Mouse (Mus musculus): Measurements from ENCODE around the gene Gm20425. TPM values are rescaled to one million over a fixed set of nuclear protein-coding genes. Genes with fewer than 3 reads are reported as not detected.

The Gm20425 gene
- total and polyA plus RNA-seq, 3 experiments, result not detected

DNA sequence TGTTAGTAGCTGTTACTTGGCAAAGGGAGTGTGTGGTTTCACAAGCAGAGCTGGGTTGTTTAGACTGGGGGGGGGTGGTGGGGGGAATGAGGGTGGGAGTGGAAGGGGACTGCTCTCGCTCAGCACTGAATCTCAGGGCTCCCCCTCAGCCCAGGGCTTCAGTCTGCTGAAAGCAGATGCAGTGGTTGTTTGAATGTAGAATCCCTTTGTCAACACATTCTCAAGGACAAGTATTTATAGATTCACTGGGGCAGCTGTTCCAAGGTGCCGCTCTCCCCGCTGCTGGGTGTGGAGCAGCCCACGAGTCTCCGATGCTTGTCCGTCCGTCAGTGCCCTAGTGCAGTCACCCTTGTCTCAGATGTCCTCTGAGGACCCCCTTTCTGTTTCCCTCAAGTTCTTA lies 88.8 kb downstream of the Gm20425 start:
- dilution Hi-C loops (cut with MboI; ENCODE audit: extremely low pct_ligation_motif_present, extremely low pct_unique_long_range_greater_than_20kb, low sequenced_read_pairs), result no loop called here
- no peak overlapping the region for H3K4me2 ChIP-seq (ENCODE audit: insufficient read depth, low read depth, poor library complexity, severe bottlenecking)
- no peaks in the 10 kb centered on the region for H3K79me2 ChIP-seq (replicated peaks; ENCODE audit: control insufficient read depth, extremely low read depth, insufficient read depth, poor library complexity, severe bottlenecking)

DNA sequence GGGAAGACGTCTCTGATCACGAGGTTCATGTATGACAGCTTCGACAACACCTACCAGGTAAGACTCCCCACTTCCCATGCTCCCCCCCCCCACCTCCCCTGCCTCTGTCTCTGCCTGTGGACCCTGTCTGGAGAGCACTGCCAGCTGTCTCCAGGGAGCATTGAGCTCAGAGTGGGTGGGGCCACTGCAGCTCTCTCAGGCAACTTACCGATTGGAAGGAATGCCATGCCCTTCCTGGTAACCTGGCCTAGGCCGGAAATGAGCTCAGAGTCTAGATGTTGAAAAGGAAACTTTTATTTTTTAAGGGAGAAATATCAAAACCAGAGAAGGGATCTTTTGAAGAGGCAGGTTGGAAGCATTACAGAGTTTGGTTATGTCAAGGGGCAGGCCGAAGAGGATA lies 89.7 kb downstream of the Gm20425 start:
- Histone ChIP-seq H3K9ac (ENCODE audit: insufficient read depth, low read depth) (no peak overlapping the region), H3K36me3 (replicated peaks in 1 of 2; ENCODE audit: control insufficient read depth in 1 of 2, insufficient read depth in 1 of 2, low read length in 1 of 2) (no peaks in the 10 kb centered on the region), H3K4me3 (replicated peaks in 1 of 3; ENCODE audit: low read depth in 2 of 3, low read length in 2 of 3, poor library complexity in 1 of 3) (no peak overlapping the region), H3K79me2 (replicated peaks; ENCODE audit: control insufficient read depth, extremely low read depth, insufficient read depth, poor library complexity, severe bottlenecking) (no peaks in the 10 kb centered on the region), H3K27ac (ENCODE audit: insufficient read depth, low read depth) (no peak overlapping the region), H3K9me3 (replicated peaks; ENCODE audit: low read length) (no peaks in the 10 kb centered on the region), H3K4me1 (ENCODE audit: control insufficient read depth in 1 of 2, insufficient read depth in 2 of 2) (peaks cover 26 to 68% of the 10 kb centered on the region in 2 experiments), H3K27me3 (replicated peaks) (no peaks in the 10 kb centered on the region), H3K4me2 (ENCODE audit: insufficient read depth, low read depth, poor library complexity, severe bottlenecking) (no peak overlapping the region)
- no peak for DNase-seq (ENCODE audit: extremely low read depth)
- dilution Hi-C loops (cut with MboI; ENCODE audit: extremely low pct_ligation_motif_present, extremely low pct_unique_long_range_greater_than_20kb, low sequenced_read_pairs), result no loop called here
- in situ Hi-C loops (cut with MboI; ENCODE audit: low pct_ligation_motif_present, low pct_unique_long_range_greater_than_20kb, low sequenced_read_pairs), result no loop called here
- TF ChIP-seq POLR2A (IDR thresholded peaks at IDR 0.05; ENCODE audit: low read depth, low read length) (no peak), NRF1 (IDR thresholded peaks at IDR 0.05; ENCODE audit: low read depth, low read length) (no peak)

More for the DNA sequence above, 88.8 kb downstream of the Gm20425 start:
- DNase-seq (ENCODE audit: extremely low read depth), result no peak
- Histone ChIP-seq H3K36me3 (replicated peaks in 1 of 2; ENCODE audit: control insufficient read depth in 1 of 2, insufficient read depth in 1 of 2, low read length in 1 of 2) (no peaks in the 10 kb centered on the region), H3K27me3 (replicated peaks) (no peaks in the 10 kb centered on the region), H3K4me1 (ENCODE audit: control insufficient read depth in 1 of 2, insufficient read depth in 2 of 2) (peaks cover 31 to 77% of the 10 kb centered on the region in 2 experiments), H3K27ac (ENCODE audit: insufficient read depth, low read depth) (no peak overlapping the region), H3K9ac (ENCODE audit: insufficient read depth, low read depth) (no peak overlapping the region), H3K9me3 (replicated peaks; ENCODE audit: low read length) (no peaks in the 10 kb centered on the region), H3K4me3 (replicated peaks in 1 of 3; ENCODE audit: low read depth in 2 of 3, low read length in 2 of 3, poor library complexity in 1 of 3) (no peak overlapping the region)
- in situ Hi-C loops (cut with MboI; ENCODE audit: low pct_ligation_motif_present, low pct_unique_long_range_greater_than_20kb, low sequenced_read_pairs), result no loop called here
- TF ChIP-seq JUN (IDR thresholded peaks at IDR 0.05; ENCODE audit: insufficient read depth, low read depth, low read length) (no peak), MAX (IDR thresholded peaks at IDR 0.05; ENCODE audit: low read length) (no peak), BHLHE40 (IDR thresholded peaks at IDR 0.05; ENCODE audit: low read depth, low read length) (no peak), SMC3 (IDR thresholded peaks at IDR 0.05; ENCODE audit: low read depth, low read length) (no peak), KAT2A (IDR thresholded peaks at IDR 0.05; ENCODE audit: insufficient replicate concordance, low read length) (no peak), PAX5 (IDR thresholded peaks at IDR 0.05; ENCODE audit: low read length) (no peak), MAFK (IDR thresholded peaks at IDR 0.05; ENCODE audit: insufficient replicate concordance, low read length) (no peak), RCOR1 (conservative IDR thresholded peaks at IDR 0.05; ENCODE audit: low read depth, low read length) (no peak), ZMIZ1 (IDR thresholded peaks at IDR 0.05; ENCODE audit: low read depth, low read length) (no peak)

Other genes starting within 250 kb of the Gm20425 start
- gene Slco2a1, start 241.6 kb downstream of the Gm20425 start, total RNA-seq (2012; rRNA removed), result not detected in 2 replicates
- not detected in 2 replicates for gene Slco2a1, start 241.6 kb downstream of the Gm20425 start, total RNA-seq (2014; rRNA removed)
- gene Slco2a1, start 241.6 kb downstream of the Gm20425 start, polyA plus RNA-seq (2012; ENCODE audit: insufficient read length, low read depth), result 0.14 and 0.16 TPM in 2 replicates
- 0.04 TPM in 1 of 2 replicates, not detected in the other for gene Rab6b, start 118.5 kb downstream of the Gm20425 start, total RNA-seq (2012; rRNA removed)
- gene Rab6b, start 118.5 kb downstream of the Gm20425 start, total RNA-seq (2014; rRNA removed), result not detected in 2 replicates
- 0.11 and 0.19 TPM in 2 replicates for gene Rab6b, start 118.5 kb downstream of the Gm20425 start, polyA plus RNA-seq (2012; ENCODE audit: insufficient read length, low read depth)
- 59.7 and 69.9 TPM in 2 replicates for gene Srprb, start 28.2 kb downstream of the Gm20425 start, total RNA-seq (2012; rRNA removed)
- 37.8 and 39.5 TPM in 2 replicates for gene Srprb, start 28.2 kb downstream of the Gm20425 start, total RNA-seq (2014; rRNA removed)
- gene Srprb, start 28.2 kb downstream of the Gm20425 start, polyA plus RNA-seq (2012; ENCODE audit: insufficient read length, low read depth), result 56.2 and 67.2 TPM in 2 replicates
- gene Trf, start 137 bp upstream of the Gm20425 start, total RNA-seq (2012; rRNA removed), result not detected in 2 replicates
- not detected in 2 replicates for gene Trf, start 137 bp upstream of the Gm20425 start, total RNA-seq (2014; rRNA removed)
- not detected in 2 replicates for gene Trf, start 137 bp upstream of the Gm20425 start, polyA plus RNA-seq (2012; ENCODE audit: insufficient read length, low read depth)
- gene 1300017J02Rik, start 74.8 kb upstream of the Gm20425 start, total RNA-seq (2012; rRNA removed), result 0.80 and 0.81 TPM in 2 replicates
- gene 1300017J02Rik, start 74.8 kb upstream of the Gm20425 start, total RNA-seq (2014; rRNA removed), result 0.57 TPM in 1 of 2 replicates, not detected in the other
- gene 1300017J02Rik, start 74.8 kb upstream of the Gm20425 start, polyA plus RNA-seq (2012; ENCODE audit: insufficient read length, low read depth), result 0.46 and 0.59 TPM in 2 replicates
- gene Topbp1, start 74.9 kb upstream of the Gm20425 start, total RNA-seq (2012; rRNA removed), result 95.0 and 104 TPM in 2 replicates
- 104 and 113 TPM in 2 replicates for gene Topbp1, start 74.9 kb upstream of the Gm20425 start, total RNA-seq (2014; rRNA removed)
- 141 and 152 TPM in 2 replicates for gene Topbp1, start 74.9 kb upstream of the Gm20425 start, polyA plus RNA-seq (2012; ENCODE audit: insufficient read length, low read depth)
- gene Cdv3, start 135.5 kb upstream of the Gm20425 start, total RNA-seq (2012; rRNA removed), result 189 and 263 TPM in 2 replicates
- 281 and 312 TPM in 2 replicates for gene Cdv3, start 135.5 kb upstream of the Gm20425 start, total RNA-seq (2014; rRNA removed)
- gene Cdv3, start 135.5 kb upstream of the Gm20425 start, polyA plus RNA-seq (2012; ENCODE audit: insufficient read length, low read depth), result 341 and 343 TPM in 2 replicates